Mouse (Mus musculus): ENCODE measurements around the gene Nol11. TPM values are rescaled to one million over a fixed set of nuclear protein-coding genes. Genes with fewer than 3 reads are reported as not detected.

Gene Nol11
- total RNA-seq (2021): 10 to 100 TPM; 22.8 to 24.4 TPM
- long read RNA-seq, experiment 1, transcript Nol11-201 (18 exons, 3,158 nt): major isoform, 32 of 46 reads
- long read RNA-seq, experiment 1, partial matches to known transcripts: 2 of 46 reads
- long read RNA-seq, experiment 1, other reads (novel, unspliced or antisense): 10 of 46 reads
- long read RNA-seq, experiment 2, transcript Nol11-201 (18 exons, 3,158 nt): major isoform, 24 of 34 reads
- long read RNA-seq, experiment 2, partial matches to known transcripts: 2 of 34 reads
- long read RNA-seq, experiment 2, other reads (novel, unspliced or antisense): 6 of 34 reads

DNA sequence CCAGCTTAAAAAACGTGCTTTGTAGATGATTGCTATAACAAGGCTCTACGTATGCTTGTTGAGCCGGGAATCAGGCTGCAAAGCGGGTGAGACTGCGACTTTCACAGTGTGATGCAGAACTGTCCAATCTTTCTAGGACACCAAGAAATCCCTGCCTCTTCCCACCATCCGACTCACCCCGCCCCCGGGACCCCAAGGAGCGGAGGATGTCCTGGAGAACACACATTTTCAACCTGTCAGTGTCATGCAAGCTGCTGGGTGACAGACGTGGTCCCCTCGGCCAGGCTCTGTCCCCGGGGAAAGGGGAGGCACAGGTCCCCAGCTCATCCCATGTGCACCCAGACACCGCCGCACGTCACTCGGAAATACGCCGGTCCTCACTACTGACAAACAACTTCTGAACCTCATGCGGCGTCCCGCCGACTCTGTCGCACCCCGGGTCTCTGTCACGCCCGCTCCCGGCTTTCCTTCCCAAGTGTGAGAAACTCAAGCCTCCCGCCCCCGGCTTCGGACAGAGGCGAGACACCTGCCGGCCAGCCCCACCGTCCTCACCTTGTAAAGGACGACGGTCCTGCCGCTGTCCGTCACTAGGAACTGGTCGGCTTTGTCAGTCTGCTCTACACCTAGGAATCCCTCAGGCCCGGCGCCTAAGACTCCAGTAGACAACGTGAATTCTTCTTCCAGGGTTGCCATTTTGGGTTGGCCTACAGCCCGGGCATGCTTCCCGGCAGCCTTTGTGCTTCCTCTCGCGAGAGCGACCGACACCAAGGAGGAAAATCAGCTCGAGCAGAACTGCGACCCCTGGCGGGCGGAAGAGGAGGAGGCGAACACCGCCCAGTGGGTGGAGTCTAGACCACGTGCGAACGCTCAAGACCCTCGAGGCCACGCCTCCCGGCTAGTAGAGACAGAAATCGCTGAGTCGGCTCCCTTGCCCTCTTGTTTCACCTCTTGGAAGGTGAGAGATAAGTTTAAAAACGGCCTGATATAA is at the start of gene Nol11:
TSS of gene Nol11 (minus strand) at position 817 of the 988 bp plus-strand sequence.
- DNase-seq (ENCODE audit: extremely low spot score in 1 of 2, low spot score in 2 of 2): peak; percentile 98 to 99
- H3K27ac ChIP-seq: peak within 1 kb of the TSS; percentile 92
- peak within 1 kb of the TSS; percentile 61 for H3K4me3 ChIP-seq
- intact Hi-C loops (cut with DNase I): loop anchor here (1.0 kb wide), 1 partner anchor 290 kb away; the partner anchor contains the start of gene Psmd12
- peak; percentile 98 for TF ChIP-seq CTCF (IDR thresholded peaks at IDR 0.05)

DNA sequence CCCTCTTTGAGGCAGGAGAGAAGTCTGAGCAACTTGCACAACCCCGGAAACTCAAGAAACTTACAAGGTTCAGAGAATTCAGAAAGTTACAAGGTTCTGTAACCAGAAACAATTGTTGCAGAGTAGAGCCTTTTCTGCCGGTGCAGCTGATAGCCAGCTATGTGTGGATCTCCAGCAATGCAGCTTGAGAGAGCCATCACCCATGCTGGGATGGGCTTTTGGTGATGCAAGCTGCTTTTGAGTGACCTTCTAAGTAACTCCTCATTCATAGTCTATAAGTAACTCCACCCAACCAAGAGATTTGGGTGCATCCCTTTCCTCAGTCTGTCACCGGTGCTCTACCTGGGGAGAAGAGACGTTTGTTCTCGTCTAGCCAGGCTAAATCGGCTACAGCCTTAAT is 49.3 kb upstream of the Nol11 start:
- H3K4me3 ChIP-seq: no peak overlapping the region
- intact Hi-C loops (cut with DNase I): no loop called here
- no peak for DNase-seq (ENCODE audit: extremely low spot score in 1 of 2, low spot score in 2 of 2)
- TF ChIP-seq CTCF (IDR thresholded peaks at IDR 0.05): no peak
- no peak overlapping the region for H3K27ac ChIP-seq

- intact Hi-C loops (cut with DNase I): no loop called here
- no peak overlapping the region for H3K27ac ChIP-seq
- no peak for TF ChIP-seq CTCF (IDR thresholded peaks at IDR 0.05)
Measured at GRCm38 (mm10) chr11:107237532-107237931, 48.4 kb upstream of the Nol11 start.

DNA sequence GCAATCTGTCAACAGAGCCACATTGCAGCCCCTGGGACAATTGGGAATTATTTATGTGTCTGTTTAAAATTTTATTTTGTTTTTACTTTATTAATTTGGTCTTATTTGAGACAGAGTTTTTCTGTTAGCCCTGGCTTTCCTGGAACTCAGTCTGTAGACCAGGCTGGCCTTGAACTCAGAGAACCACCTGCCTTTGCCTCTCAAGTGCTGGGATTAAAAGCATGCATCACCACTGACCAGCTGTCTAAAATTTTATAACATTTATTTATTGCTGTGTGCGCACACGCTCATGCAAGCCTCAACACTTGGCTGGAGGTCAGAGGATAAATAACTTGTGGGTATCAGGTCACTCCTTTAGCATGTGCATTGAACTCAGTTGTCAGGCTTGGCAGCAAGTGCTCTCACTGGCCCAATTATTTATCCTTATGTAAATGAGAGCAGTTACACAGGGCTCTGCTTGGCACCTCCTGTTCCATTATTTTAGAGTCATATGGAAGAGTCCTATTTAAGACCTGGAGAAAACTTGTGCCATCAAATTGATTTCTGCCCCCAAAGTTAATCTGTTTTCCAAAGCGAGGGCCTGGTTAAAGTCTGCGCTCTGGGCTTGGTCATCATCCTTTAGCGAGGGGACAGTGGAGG is 44.2 kb upstream of the Nol11 start:
- no peak for TF ChIP-seq CTCF (IDR thresholded peaks at IDR 0.05)
- no peak for DNase-seq (ENCODE audit: extremely low spot score in 1 of 2, low spot score in 2 of 2)
- Histone ChIP-seq H3K27ac (no peak overlapping the region), H3K4me3 (no peak overlapping the region)
- intact Hi-C loops (cut with DNase I): no loop called here

More at GRCm38 (mm10) chr11:107237532-107237931, 48.4 kb upstream of the Nol11 start:
- no peak overlapping the region for H3K4me3 ChIP-seq
- no peak for DNase-seq (ENCODE audit: extremely low spot score in 1 of 2, low spot score in 2 of 2)

- no peak overlapping the region for H3K4me3 ChIP-seq
- intact Hi-C loops (cut with DNase I): no loop called here
- H3K27ac ChIP-seq: no peak overlapping the region
- no peak for DNase-seq (ENCODE audit: extremely low spot score in 1 of 2, low spot score in 2 of 2)
- TF ChIP-seq CTCF (IDR thresholded peaks at IDR 0.05): no peak
Measured at GRCm38 (mm10) chr11:107230128-107230527, 40.9 kb upstream of the Nol11 start.

DNA sequence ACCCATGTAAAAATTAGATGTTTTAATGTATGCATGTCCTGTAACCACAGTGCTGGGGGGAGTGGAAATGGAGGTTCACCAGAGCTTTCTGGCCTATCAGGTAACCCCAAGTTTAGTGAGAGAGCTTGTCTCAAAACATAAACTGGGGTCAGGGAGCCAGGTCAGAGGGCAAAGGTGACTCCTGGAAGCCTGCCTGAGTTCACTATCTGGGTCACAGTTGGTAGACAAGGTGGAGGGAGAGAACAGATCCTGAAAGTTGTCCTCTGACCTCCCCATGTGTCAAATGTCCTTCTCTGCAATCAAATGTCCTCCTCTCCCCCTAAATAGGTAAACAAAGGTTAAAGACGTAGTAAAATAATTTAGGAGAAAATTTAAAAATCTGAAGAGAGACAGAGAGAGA is 37.2 kb upstream of the Nol11 start:
- TF ChIP-seq CTCF (IDR thresholded peaks at IDR 0.05): no peak
- no peak overlapping the region for H3K4me3 ChIP-seq
- no peak for DNase-seq (ENCODE audit: extremely low spot score in 1 of 2, low spot score in 2 of 2)
- intact Hi-C loops (cut with DNase I): no loop called here
- H3K27ac ChIP-seq: no peak overlapping the region

DNA sequence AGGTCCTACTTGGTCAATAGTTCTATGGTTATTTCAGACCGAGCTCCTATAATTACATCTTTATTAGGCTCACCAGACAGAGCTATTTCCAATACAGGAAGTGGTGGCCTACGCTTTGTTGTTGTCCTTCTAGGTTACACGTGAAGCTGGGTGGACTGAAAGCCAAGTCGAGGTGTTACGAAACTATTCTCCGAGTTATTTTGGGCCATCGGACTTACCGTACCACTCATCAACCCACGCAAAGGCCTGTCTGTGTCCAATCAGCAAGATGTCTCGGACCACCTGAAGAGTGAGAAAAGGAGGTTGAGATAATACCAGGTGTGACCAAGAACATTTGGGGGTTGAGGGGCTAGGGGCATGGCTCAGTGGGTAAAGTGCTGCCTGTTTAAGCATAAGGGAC is 36.8 kb upstream of the Nol11 start:
- TF ChIP-seq CTCF (IDR thresholded peaks at IDR 0.05): no peak
- DNase-seq (ENCODE audit: extremely low spot score in 1 of 2, low spot score in 2 of 2): no peak
- intact Hi-C loops (cut with DNase I): no loop called here

DNA sequence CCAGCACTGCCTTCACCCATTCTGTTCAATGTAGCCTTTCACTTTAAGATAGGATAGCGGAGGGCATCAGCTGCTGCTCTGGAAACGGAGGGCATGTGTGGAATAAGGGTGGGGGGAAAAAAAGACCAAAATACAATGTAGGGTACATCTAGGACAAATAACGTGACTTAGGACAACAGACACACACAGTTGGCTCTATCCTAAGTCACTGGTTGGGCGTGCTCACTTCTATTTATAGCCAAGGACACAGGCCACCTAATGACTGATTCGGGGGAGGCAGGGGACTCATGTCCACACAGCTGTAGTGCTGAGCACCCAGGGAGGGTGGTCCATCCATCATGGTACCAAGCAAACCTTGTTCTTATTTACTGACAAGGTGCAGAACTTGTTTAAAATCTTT is 36.1 kb upstream of the Nol11 start:
- no peak overlapping the region for H3K4me3 ChIP-seq
- intact Hi-C loops (cut with DNase I): no loop called here
- DNase-seq (ENCODE audit: extremely low spot score in 1 of 2, low spot score in 2 of 2): no peak
- TF ChIP-seq CTCF (IDR thresholded peaks at IDR 0.05): no peak
- H3K27ac ChIP-seq: no peak overlapping the region

More for the DNA sequence above, 36.8 kb upstream of the Nol11 start:
- H3K27ac ChIP-seq: no peak overlapping the region
- no peak overlapping the region for H3K4me3 ChIP-seq

DNA sequence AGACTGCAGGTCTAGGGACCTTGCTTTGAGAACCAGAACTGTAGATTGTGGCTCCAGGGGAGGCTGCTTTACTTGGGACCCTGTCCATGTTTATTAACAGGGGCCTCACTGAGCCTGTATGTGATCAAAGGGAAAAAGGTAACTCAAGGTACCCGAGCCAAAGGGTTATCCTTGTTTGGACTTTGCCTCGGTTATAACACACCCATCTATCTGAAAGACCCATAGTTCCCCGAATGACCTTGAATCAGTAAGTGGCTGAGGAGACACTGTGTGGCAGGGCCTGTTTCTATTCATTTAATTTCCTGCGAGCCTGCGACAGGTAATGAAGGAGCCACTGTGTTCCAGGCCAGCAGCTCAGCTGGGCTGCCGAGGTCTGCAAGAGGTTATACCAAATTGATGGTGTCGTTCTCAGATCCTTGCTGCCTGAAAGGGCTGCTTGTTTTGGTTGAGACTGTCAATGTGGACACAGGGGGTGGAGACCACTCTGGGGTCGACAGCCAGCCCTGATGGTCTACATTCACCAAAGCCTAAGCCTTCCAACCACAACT is 34.6 kb upstream of the Nol11 start:
- TF ChIP-seq CTCF (IDR thresholded peaks at IDR 0.05): no peak
- H3K27ac ChIP-seq: no peak overlapping the region
- H3K4me3 ChIP-seq: no peak overlapping the region
- intact Hi-C loops (cut with DNase I): no loop called here
- no peak for DNase-seq (ENCODE audit: extremely low spot score in 1 of 2, low spot score in 2 of 2)

GRCm38 (mm10) chr11:107223169-107223561 is 34.0 kb upstream of the Nol11 start:
- no peak overlapping the region for H3K4me3 ChIP-seq
- DNase-seq (ENCODE audit: extremely low spot score in 1 of 2, low spot score in 2 of 2): no peak
- intact Hi-C loops (cut with DNase I): no loop called here
- no peak overlapping the region for H3K27ac ChIP-seq
- TF ChIP-seq CTCF (IDR thresholded peaks at IDR 0.05): peak; percentile 38

DNA sequence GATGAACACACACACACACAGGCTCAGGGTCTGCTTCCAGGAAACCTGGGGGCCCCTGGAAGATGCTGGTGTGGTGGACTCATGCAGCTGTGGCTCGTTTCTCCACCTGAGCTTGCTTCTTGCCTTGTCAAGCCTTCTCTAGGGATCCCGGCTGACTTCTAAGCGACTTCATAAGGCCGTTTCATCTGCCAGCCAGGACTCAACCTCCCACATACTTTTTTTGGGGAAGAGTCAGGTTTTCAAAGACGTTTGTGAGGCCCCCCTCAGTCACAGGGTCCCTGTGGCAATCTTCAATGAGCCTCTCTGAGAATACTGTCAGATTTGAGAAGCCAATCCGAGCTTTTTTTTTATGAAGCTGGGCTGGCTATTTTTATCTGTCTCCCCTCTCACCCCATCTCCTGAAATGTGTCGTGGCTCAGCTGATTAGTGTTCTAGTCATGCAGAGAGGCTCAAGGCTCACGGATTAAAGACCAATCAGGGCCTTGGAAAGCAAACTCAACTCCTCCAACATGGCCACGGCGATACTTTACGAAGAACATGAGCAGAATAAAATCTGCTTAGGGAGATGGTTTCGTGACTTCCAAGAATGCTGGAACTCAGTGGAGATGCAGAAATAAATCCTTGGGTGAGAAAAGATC is 33.5 kb upstream of the Nol11 start:
- no peak for TF ChIP-seq CTCF (IDR thresholded peaks at IDR 0.05)
- no peak overlapping the region for H3K27ac ChIP-seq
- no peak for DNase-seq (ENCODE audit: extremely low spot score in 1 of 2, low spot score in 2 of 2)
- intact Hi-C loops (cut with DNase I): no loop called here
- H3K4me3 ChIP-seq: no peak overlapping the region

Data from left cerebral cortex, adult 2 months (tissue).